Mouse (Mus musculus): Measurements from ENCODE around the gene Abcc3. TPM values are rescaled to one million over a fixed set of nuclear protein-coding genes. Genes with fewer than 3 reads are reported as not detected.

Abcc3 gene
- polyA plus RNA-seq, 1 experiment from 2014 or later = 0.88 TPM

DNA sequence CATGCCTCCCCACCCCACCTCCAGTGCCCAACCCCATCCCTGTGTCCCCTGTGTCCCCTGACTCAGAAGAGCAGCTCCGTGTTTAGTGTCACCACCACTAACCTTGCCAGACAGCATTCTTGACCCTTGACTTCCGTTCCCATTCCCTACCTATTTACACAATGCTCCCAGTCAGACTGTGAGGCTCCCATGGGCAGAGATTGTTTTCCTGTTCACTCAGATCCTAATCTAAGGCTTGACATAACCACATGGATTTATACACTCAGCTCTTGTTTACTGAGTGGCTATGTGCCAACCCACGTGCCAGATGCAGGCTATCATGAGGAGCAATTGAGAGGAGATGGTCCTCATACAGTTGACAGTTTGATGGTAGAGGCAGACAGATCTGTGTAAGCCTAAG lies 27.5 kb downstream of the Abcc3 start:
- H3K27me3 ChIP-seq (ENCODE audit: low read depth, poor library complexity, severe bottlenecking) = 0 out of 2 replicates have a peak, but pooled peaks cover 4% of the 10 kb centered on the region
- no peaks in the 10 kb centered on the region for H3K9me3 ChIP-seq (replicated peaks)
- H3K27ac ChIP-seq = no peak overlapping the region
- WGBS = 77% methylated on average over 3 of the region's 3 CpGs
- no peak for DNase-seq (ENCODE audit: low spot score)
- H3K36me3 ChIP-seq = no peaks in the 10 kb centered on the region
- H3K4me3 ChIP-seq = no peak overlapping the region
- no peaks in the 10 kb centered on the region; the same call in 1 of the 2 replicates for H3K4me1 ChIP-seq

GRCm38 (mm10) chr11:94363690-94364089 lies 29.1 kb downstream of the Abcc3 start:
- Histone ChIP-seq H3K27me3 (ENCODE audit: low read depth, poor library complexity, severe bottlenecking) (0 out of 2 replicates have a peak, but pooled peaks cover 4% of the 10 kb centered on the region), H3K36me3 (no peaks in the 10 kb centered on the region), H3K27ac (no peak overlapping the region), H3K4me1 (no peaks in the 10 kb centered on the region), H3K9me3 (replicated peaks) (no peaks in the 10 kb centered on the region), H3K4me3 (no peak overlapping the region)
- DNase-seq (ENCODE audit: low spot score) = no peak
- 87% methylated on average over 7 of the region's 7 CpGs for WGBS

GRCm38 (mm10) chr11:94362101-94362500 lies 30.7 kb downstream of the Abcc3 start:
- Histone ChIP-seq H3K27me3 (ENCODE audit: low read depth, poor library complexity, severe bottlenecking) (0 out of 2 replicates have a peak, but pooled peaks cover 4% of the 10 kb centered on the region), H3K4me1 (no peaks in the 10 kb centered on the region), H3K27ac (no peak overlapping the region), H3K9me3 (replicated peaks) (no peaks in the 10 kb centered on the region), H3K4me3 (no peak overlapping the region), H3K36me3 (no peaks in the 10 kb centered on the region)
- WGBS = 92% methylated on average over 5 of the region's 5 CpGs
- no peak for DNase-seq (ENCODE audit: low spot score)

DNA sequence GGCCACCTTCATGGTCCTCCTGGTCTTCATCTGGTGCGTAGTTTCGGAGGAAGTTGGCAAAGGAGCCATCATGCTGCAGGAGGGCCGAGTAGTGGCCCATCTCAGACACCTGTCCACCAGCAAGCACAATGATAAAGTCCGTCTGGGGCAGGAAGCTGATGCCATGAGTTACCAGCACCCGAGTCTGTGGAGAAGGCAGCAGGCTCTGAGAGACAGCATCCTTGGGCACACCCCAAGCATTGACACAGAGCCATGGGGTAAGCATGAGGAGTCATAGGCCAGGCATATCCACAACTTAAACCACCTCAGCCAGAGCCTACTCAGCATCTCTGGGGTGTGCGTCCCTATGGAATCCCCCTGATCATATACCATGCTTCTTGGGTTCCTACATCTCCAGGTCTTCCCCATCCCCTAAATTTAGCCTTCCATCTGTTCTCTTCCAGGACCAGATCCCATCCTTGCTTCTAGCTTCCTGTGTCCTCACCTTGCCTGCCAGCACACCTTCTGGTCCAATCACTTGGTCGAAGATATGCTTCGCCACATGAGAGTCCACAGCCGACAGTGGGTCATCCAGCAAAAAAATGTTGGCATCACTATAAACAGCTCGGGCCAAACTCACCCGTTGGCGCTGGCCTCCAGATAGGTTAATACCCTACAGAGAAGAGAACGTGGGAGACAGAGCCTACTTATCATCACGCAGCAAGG lies 31.5 kb downstream of the Abcc3 start:
- H3K4me1 ChIP-seq = no peaks in the 10 kb centered on the region
- H3K27ac ChIP-seq = no peak overlapping the region
- DNase-seq (ENCODE audit: low spot score) = no peak
- 0 out of 2 replicates have a peak, but pooled peaks cover 4% of the 10 kb centered on the region for H3K27me3 ChIP-seq (ENCODE audit: low read depth, poor library complexity, severe bottlenecking)
- WGBS = 92% methylated on average over 14 of the region's 14 CpGs
- H3K4me3 ChIP-seq = no peak overlapping the region
- no peaks in the 10 kb centered on the region for H3K36me3 ChIP-seq
- H3K9me3 ChIP-seq (replicated peaks) = no peaks in the 10 kb centered on the region

GRCm38 (mm10) chr11:94359168-94359567 lies 33.6 kb downstream of the Abcc3 start:
- no peak for DNase-seq (ENCODE audit: low spot score)
- Histone ChIP-seq H3K27me3 (ENCODE audit: low read depth, poor library complexity, severe bottlenecking) (0 out of 2 replicates have a peak, but pooled peaks cover 4% of the 10 kb centered on the region), H3K27ac (no peak overlapping the region), H3K36me3 (no peaks in the 10 kb centered on the region), H3K4me1 (no peaks in the 10 kb centered on the region), H3K4me3 (no peak overlapping the region), H3K9me3 (replicated peaks) (no peaks in the 10 kb centered on the region)
- 96% methylated on average over 12 of the region's 12 CpGs for WGBS

GRCm38 (mm10) chr11:94355521-94356217 lies 37.1 kb downstream of the Abcc3 start:
- Histone ChIP-seq H3K27ac (no peak overlapping the region), H3K4me3 (no peak overlapping the region), H3K36me3 (no peaks in the 10 kb centered on the region), H3K27me3 (ENCODE audit: low read depth, poor library complexity, severe bottlenecking) (peaks cover 23% of the 10 kb centered on the region), H3K9me3 (replicated peaks) (no peaks in the 10 kb centered on the region), H3K4me1 (0 out of 2 replicates have a peak, but pooled peaks cover 6% of the 10 kb centered on the region)
- 88% methylated on average over 9 of the region's 9 CpGs for WGBS
- DNase-seq (ENCODE audit: low spot score) = no peak

DNA sequence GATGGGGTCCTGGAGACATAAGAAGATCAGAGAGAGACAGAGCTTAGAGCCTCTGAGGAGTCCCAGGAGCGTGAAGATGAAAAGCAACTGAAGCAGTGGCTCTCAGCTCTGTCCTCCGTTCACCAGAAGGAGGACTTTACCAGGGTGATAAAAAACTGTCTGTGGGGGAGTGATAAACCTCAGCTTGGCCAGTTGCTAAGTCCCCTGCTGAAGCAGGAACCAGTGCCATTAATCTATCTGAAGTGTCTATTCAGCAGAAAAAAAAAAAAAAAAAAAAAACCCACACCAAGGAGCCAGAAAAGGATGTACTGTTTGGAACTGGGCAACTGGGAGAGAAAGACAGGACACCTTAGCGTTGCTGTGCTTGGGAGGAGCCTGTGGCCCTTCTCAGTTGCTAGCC lies 41.7 kb downstream of the Abcc3 start:
- Histone ChIP-seq H3K27ac (no peak overlapping the region), H3K36me3 (no peaks in the 10 kb centered on the region), H3K9me3 (replicated peaks) (no peaks in the 10 kb centered on the region), H3K27me3 (ENCODE audit: low read depth, poor library complexity, severe bottlenecking) (peaks cover 23% of the 10 kb centered on the region), H3K4me1 (peaks cover 12% of the 10 kb centered on the region; the same call in 1 of the 2 replicates), H3K4me3 (no peak overlapping the region)
- no peak for DNase-seq (ENCODE audit: low spot score)
- WGBS = 23% methylated on average over 3 of the region's 3 CpGs

- 65% methylated on average over 1 of the region's 1 CpGs for WGBS
- H3K36me3 ChIP-seq = no peaks in the 10 kb centered on the region
- H3K27me3 ChIP-seq (ENCODE audit: low read depth, poor library complexity, severe bottlenecking) = peaks cover 23% of the 10 kb centered on the region
Observed at GRCm38 (mm10) chr11:94350337-94350736, 42.5 kb downstream of the Abcc3 start.

GRCm38 (mm10) chr11:94349839-94350238 lies 43.0 kb downstream of the Abcc3 start:
- H3K9me3 ChIP-seq (replicated peaks) = no peaks in the 10 kb centered on the region
- no peak overlapping the region for H3K4me3 ChIP-seq
- no peak for DNase-seq (ENCODE audit: low spot score)
- H3K27ac ChIP-seq = no peak overlapping the region
- H3K36me3 ChIP-seq = no peaks in the 10 kb centered on the region
- 82% methylated on average over 2 of the region's 2 CpGs for WGBS
- H3K27me3 ChIP-seq (ENCODE audit: low read depth, poor library complexity, severe bottlenecking) = peaks cover 23% of the 10 kb centered on the region
- peaks cover 17% of the 10 kb centered on the region for H3K4me1 ChIP-seq

More at GRCm38 (mm10) chr11:94350337-94350736, 42.5 kb downstream of the Abcc3 start:
- no peaks in the 10 kb centered on the region for H3K9me3 ChIP-seq (replicated peaks)
- peaks cover 14% of the 10 kb centered on the region; the same call in 1 of the 2 replicates for H3K4me1 ChIP-seq
- no peak for DNase-seq (ENCODE audit: low spot score)
- no peak overlapping the region for H3K4me3 ChIP-seq
- H3K27ac ChIP-seq = no peak overlapping the region

DNA sequence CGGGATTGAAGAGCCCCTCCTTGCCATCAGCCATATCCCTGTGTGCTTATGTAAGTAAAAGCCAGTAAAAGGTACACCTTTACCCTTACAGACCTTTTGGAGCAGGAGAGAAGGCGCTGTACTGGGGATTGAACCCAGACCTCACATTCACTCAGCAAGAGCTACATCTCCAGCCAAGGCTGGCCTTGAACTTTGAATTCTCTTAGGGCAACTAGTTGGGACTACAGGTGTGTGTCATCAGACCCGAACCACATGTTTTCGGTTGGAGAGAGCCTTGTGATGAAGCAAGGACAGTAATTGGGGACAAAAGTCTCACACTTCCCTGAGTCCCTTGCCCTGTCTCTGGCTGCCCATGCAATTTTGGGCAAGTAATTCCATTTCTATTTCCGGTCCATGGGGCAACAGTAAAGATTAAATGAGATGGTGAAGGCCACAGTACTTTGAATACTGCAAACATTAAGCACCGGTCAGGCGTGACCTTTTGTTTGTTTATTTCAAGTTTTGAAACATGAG lies 45.7 kb downstream of the Abcc3 start:
- DNase-seq (ENCODE audit: low spot score) = no peak
- peaks cover 45% of the 10 kb centered on the region for H3K4me1 ChIP-seq
- WGBS = 87% methylated on average over 7 of the region's 7 CpGs
- no peak overlapping the region for H3K4me3 ChIP-seq
- no peaks in the 10 kb centered on the region for H3K9me3 ChIP-seq (replicated peaks)
- H3K27ac ChIP-seq = no peak overlapping the region
- H3K36me3 ChIP-seq = no peaks in the 10 kb centered on the region
- H3K27me3 ChIP-seq (ENCODE audit: low read depth, poor library complexity, severe bottlenecking) = peaks cover 9% of the 10 kb centered on the region

DNA sequence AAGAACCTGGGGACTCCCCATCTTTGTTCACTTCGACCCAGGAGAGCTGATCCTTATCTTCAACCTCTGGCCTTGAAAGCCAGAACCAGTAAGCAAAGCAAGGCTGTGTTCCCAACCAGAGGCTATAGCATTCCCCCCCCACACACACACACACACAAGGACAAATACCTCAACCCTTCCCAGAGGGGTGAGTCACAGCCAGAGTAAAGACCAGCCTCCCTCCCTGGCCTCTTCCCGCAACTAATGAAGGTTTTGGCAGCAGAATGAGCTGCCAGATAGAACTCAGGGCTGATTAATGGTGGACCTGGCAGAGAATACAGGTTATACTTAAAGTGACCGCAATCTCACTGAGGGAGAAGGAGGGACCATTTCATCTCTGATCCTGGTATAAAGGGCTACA lies 46.2 kb downstream of the Abcc3 start:
- Histone ChIP-seq H3K4me3 (no peak overlapping the region), H3K27me3 (ENCODE audit: low read depth, poor library complexity, severe bottlenecking) (peaks cover 4% of the 10 kb centered on the region; the same call in 1 of the 2 replicates), H3K4me1 (peaks cover 45% of the 10 kb centered on the region), H3K27ac (no peak overlapping the region), H3K9me3 (replicated peaks) (no peaks in the 10 kb centered on the region), H3K36me3 (no peaks in the 10 kb centered on the region)
- 56% methylated on average over 3 of the region's 3 CpGs for WGBS
- no peak for DNase-seq (ENCODE audit: low spot score)

DNA sequence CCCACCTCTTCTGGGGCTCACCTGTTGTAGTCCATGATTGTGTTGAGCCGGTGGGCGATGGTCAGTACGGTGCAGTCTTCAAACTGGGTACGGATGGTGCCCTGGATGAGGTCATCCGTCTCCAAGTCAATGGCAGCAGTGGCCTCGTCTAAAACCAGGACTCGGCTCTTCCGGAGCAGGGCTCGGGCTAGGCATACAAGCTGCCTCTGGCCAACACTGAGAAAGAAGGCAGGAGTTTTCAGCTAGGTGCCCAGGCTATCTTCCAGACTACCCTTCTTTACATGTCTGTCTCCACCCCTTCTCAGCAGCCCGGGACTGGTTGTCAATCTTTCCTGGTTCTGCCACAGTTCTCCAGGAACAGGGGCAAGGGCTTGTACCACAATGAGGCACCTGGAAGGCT lies 46.9 kb downstream of the Abcc3 start:
- Histone ChIP-seq H3K4me1 (peaks cover 50% of the 10 kb centered on the region), H3K9me3 (replicated peaks) (no peaks in the 10 kb centered on the region), H3K27ac (no peak overlapping the region), H3K27me3 (ENCODE audit: low read depth, poor library complexity, severe bottlenecking) (no peaks in the 10 kb centered on the region; the same call in 1 of the 2 replicates), H3K4me3 (no peak overlapping the region), H3K36me3 (peaks cover 1% of the 10 kb centered on the region)
- 81% methylated on average over 10 of the region's 10 CpGs for WGBS
- no peak for DNase-seq (ENCODE audit: low spot score)

DNA sequence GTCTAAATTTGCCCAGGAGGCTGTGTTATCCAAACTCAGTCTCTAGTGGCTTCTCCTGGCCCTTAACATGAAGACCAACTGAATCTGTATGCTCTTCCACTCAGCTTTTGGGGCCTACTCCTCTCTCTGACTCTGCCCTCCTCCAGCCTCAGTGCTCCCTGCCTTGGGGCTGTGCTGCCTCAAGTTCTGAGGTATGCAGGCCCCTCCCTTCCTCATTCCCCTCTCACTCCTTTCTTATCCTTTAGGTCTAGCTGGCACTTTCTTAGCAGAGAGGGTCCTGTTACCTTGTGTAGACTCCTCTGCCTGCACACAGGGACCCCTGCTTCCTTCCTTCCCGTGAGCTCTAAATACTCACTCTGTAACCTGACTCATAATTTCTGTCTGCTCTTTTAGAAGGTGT lies 48.3 kb downstream of the Abcc3 start:
- 42% methylated on average over 1 of the region's 1 CpGs for WGBS
- DNase-seq (ENCODE audit: low spot score) = no peak
- Histone ChIP-seq H3K36me3 (peaks cover 14% of the 10 kb centered on the region), H3K27me3 (ENCODE audit: low read depth, poor library complexity, severe bottlenecking) (no peaks in the 10 kb centered on the region; the same call in 1 of the 2 replicates), H3K4me1 (peaks cover 59% of the 10 kb centered on the region), H3K27ac (peak overlapping the region; percentile 73; the same call in 1 of the 2 replicates), H3K9me3 (replicated peaks) (no peaks in the 10 kb centered on the region), H3K4me3 (no peak overlapping the region)
